Mouse (Mus musculus) liver, postnatal 0 days (tissue): ENCODE data around the gene Tbcc.

Source experiments
- CTCF ChIP-seq: sonication (generic); IDR thresholded peaks from 2 replicates; pipeline ENCODE4 v1.5.1; 2016; ENCODE audit warnings: antibody characterized with exemption, low read depth
- EP300 ChIP-seq: IDR thresholded peaks from 2 replicates; pipeline ENCODE4 v1.6.1; 2016; ENCODE audit warnings: antibody characterized with exemption, low read depth, mild to moderate bottlenecking

DNA sequence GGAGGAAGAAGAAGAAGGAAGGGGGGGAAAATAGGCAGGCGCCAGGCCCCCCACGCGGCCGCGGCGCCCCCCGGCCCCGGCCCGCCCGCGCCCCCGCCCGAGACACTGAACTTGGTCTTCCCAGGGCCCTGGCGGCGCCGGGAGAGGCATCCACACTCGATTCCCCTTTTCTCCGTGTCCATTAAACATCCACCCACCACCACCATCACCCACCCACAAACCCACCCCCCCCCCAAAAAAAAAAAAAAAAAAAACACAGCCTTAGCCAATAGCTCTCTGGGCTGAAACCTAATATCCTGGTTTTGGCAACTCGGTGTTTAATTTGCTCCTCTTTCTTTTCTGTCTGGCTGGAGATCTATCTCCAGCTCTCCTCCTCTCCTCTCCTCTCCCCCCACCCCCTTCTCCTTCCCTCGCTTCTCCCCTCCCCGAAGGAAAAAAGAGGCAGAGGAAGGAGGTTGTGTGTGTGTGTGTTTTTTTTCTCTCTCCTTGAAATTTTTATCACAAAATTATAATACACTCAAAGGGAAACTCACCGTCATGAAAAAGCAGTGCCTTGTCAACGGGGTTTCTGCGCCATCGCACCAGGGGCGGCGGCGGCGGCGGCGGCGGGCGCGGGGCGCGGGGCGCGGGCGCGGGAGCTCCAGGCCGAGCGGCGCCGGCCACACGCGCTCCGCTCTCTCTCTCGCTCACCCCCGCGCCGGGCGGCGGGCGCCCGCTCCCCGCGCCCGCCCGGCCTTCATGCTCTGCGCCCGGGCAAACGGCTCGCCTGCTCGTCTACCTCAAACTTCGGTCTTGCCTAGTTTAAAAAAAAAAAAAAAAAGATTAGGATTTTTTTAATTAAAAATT, 32.4 kb upstream of the Tbcc start, which contains the start of gene Bicral:
- TF ChIP-seq CTCF, result no peak
- no peak for TF ChIP-seq EP300
